In genomic region chr6:72361121-72361551, GRCm38 (mm10) we compare ENCODE assay signal across 1 mouse cellular context.
TF ChIP-seq lines count a peak whose summit lies in the region.

No protein-coding gene starts in this region.

TF ChIP-seq in CH12.LX, 34 proteins besides CTCF, POLR2A, EP300 and RAD21 (continued from another document):
- TF ChIP-seq SIN3A (IDR thresholded peaks at IDR 0.05; ENCODE audit: low read length) (no peak), GABPA (IDR thresholded peaks at IDR 0.05; ENCODE audit: insufficient replicate concordance, low read depth, low read length) (no peak), ZKSCAN1 (IDR thresholded peaks at IDR 0.05; ENCODE audit: borderline replicate concordance, low read depth, low read length) (no peak), MYC (IDR thresholded peaks at IDR 0.05; ENCODE audit: low read depth, low read length) (no peak)
